Mouse (Mus musculus): ENCODE results near the gene Lbx2. TPM values are rescaled to one million over a fixed set of nuclear protein-coding genes. Genes with fewer than 3 reads are reported as not detected.

The Lbx2 gene
- polyA plus RNA-seq, 2 experiments, result 0.46 TPM; not detected in 1

DNA sequence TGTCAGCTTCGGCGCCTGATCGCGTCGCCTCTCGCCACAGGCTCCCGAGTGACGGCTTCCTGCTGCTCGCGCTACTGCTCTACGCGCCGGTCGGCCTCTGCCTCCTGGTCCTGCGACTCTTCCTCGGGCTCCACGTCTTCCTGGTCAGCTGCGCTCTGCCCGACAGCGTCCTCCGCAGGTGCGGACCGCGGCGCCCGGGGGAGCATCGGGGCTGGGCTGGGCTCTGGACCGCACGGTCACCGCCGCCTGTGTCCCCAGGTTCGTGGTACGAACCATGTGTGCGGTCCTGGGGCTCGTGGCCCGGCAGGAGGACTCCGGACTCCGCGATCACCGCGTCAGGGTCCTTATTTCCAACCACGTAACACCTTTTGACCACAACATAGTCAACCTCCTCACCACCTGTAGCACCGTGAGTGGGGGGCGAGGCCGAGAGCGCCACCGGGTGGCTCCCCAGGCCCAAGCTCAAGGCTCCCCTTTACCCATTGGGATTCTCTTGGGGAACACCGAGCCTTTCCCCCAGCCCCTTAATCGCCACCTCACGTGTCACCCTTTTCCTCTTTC, 31.2 kb upstream of the Lbx2 start, which contains the start of gene Htra2:
Gene Htra2 (minus strand): TSS at position 403 of the 561 bp plus-strand sequence.
- Histone ChIP-seq H3K36me3 (replicated peaks; ENCODE audit: control insufficient read depth, insufficient read depth, low read depth) (peaks cover 42% of the 10 kb centered on the region), H3K4me1 (replicated peaks; ENCODE audit: control insufficient read depth in 2 of 2, insufficient read depth in 2 of 2, low read length in 1 of 2) (peaks cover 14 to 20% of the 10 kb centered on the region in 2 experiments), H3K9me3 (ENCODE audit: control insufficient read depth, low read length) (no peaks in the 10 kb centered on the region), H3K4me3 (ENCODE audit: insufficient read depth in 1 of 2, low read depth in 2 of 2, low read length in 2 of 2) (peak within 1 kb of the TSS; percentile 82 to 91), H3K27ac (peak within 1 kb of the TSS; percentile 72), H3K4me2 (ENCODE audit: low read depth) (peak within 1 kb of the TSS; percentile 97), H3K27me3 (ENCODE audit: control insufficient read depth, insufficient read depth, low read length) (no peaks in the 10 kb centered on the region), H3K9ac (replicated peaks) (peak within 1 kb of the TSS; percentile 98)
- TF ChIP-seq EP300 (IDR thresholded peaks at IDR 0.05; ENCODE audit: low read depth), result no peak
- TF ChIP-seq CTCF (IDR thresholded peaks at IDR 0.05; ENCODE audit: low read depth), result peak; percentile 75
- ATAC-seq (ENCODE audit: insufficient read depth) (peak; percentile 21), DNase-seq (ENCODE audit: low read depth in 3 of 3, low spot score in 3 of 3) (no peak)
- under 1% methylated on average over 50 of the region's 50 CpGs for WGBS (ENCODE audit: insufficient replicate concordance)

DNA sequence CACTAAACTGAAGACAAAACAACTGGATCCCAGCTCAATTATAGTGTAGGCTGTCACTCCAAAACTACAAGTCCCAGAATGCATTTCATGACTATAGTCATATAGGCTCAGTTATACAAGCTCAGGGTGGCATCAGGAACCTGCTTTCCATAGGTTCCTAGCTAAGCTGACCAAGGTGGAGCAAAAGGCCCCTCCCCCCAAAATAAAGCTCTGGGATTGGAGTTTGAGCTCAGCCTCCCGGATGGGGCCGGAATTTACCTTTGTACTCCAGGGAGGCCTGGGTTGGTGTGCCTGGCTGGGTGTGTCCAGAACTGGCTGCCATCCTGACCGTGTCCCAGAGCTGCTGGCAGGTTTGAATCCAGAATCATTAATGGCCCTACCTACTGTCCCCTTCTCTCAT, 28.4 kb upstream of the Lbx2 start, which contains the start of gene Dqx1:
Gene Dqx1 (plus strand): TSS at position 55 of the 400 bp plus-strand sequence.
- ATAC-seq (ENCODE audit: insufficient read depth), result no peak
- Histone ChIP-seq H3K4me1 (replicated peaks; ENCODE audit: control insufficient read depth in 2 of 2, insufficient read depth in 2 of 2, low read length in 1 of 2) (peaks cover 10 to 16% of the 10 kb centered on the region in 2 experiments), H3K27me3 (ENCODE audit: control insufficient read depth, insufficient read depth, low read length) (peaks cover 2% of the 10 kb centered on the region; the same call in 1 of the 2 replicates), H3K9me3 (ENCODE audit: control insufficient read depth, low read length) (no peaks in the 10 kb centered on the region), H3K4me3 (ENCODE audit: insufficient read depth in 1 of 2, low read depth in 2 of 2, low read length in 2 of 2) (peak within 1 kb of the TSS; percentile 33 to 39), H3K9ac (replicated peaks) (no peak within 1 kb of the TSS), H3K4me2 (ENCODE audit: low read depth) (peak within 1 kb of the TSS; percentile 45), H3K27ac (no peak within 1 kb of the TSS), H3K36me3 (replicated peaks; ENCODE audit: control insufficient read depth, insufficient read depth, low read depth) (peaks cover 23% of the 10 kb centered on the region)
- DNase-seq (ENCODE audit: low read depth in 3 of 3, low spot score in 3 of 3), result peak in 2 of 3 experiments; percentile 43 to 46
- WGBS (ENCODE audit: insufficient replicate concordance), result 82% methylated on average over 3 of the region's 3 CpGs
- TF ChIP-seq EP300 (IDR thresholded peaks at IDR 0.05; ENCODE audit: low read depth), result no peak
- TF ChIP-seq CTCF (IDR thresholded peaks at IDR 0.05; ENCODE audit: low read depth), result no peak

DNA sequence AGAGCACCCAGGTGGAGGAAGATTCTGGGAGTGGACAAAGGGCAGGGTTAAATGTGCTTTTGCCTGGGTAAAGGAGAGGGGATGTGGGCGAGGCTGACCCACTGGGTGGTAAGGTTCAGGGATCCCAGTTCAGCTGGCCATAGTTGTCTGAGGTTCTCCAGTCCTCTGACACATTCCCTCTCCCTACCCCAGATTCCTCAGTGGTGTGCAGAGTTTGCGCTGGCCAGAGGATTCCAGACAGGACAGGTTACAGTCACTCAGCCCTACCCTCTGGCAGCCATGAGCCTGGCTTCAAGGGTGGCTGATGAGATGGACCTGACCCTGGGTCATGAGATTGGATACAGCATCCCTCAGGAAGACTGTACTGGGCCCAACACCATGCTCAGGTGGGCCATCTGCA, 27.4 kb upstream of the Lbx2 start:
- WGBS (ENCODE audit: insufficient replicate concordance), result 81% methylated on average over 2 of the region's 2 CpGs
- Histone ChIP-seq H3K9me3 (ENCODE audit: control insufficient read depth, low read length) (no peaks in the 10 kb centered on the region), H3K27me3 (ENCODE audit: control insufficient read depth, insufficient read depth, low read length) (peaks cover 11% of the 10 kb centered on the region), H3K9ac (replicated peaks) (no peak overlapping the region), H3K27ac (no peak overlapping the region), H3K36me3 (replicated peaks; ENCODE audit: control insufficient read depth, insufficient read depth, low read depth) (peaks cover 23% of the 10 kb centered on the region), H3K4me1 (replicated peaks; ENCODE audit: control insufficient read depth in 2 of 2, insufficient read depth in 2 of 2, low read length in 1 of 2) (peaks cover 7 to 11% of the 10 kb centered on the region in 2 experiments), H3K4me3 (ENCODE audit: insufficient read depth in 1 of 2, low read depth in 2 of 2, low read length in 2 of 2) (peak overlapping the region; percentile 33 to 39; a peak in 2 of 4 replicates), H3K4me2 (ENCODE audit: low read depth) (peak overlapping the region; percentile 45)
- DNase-seq (ENCODE audit: low read depth in 3 of 3, low spot score in 3 of 3) (no peak), ATAC-seq (ENCODE audit: insufficient read depth) (no peak)
- TF ChIP-seq EP300 (IDR thresholded peaks at IDR 0.05; ENCODE audit: low read depth) (no peak), CTCF (IDR thresholded peaks at IDR 0.05; ENCODE audit: low read depth) (no peak)

DNA sequence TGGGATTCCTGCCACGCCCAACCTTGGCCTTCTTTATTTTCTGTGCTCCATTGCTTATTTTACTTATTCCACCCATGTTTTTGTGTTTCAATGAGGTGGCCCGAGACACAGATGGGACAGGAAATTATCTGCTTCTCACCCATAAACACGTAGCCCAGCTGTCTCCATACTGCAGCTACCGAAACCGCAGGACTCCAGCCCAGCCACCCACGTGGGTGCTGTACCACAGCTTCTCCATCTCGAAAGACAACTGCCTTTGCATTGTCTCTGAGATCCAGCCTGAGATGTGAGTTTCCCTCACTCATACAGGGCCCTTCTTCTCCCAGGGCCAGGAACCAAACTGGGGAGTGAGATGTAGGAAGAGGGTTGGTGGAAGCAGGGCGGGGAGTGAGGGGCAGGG, 20.2 kb upstream of the Lbx2 start:
- 29% methylated on average over 8 of the region's 8 CpGs for WGBS (ENCODE audit: insufficient replicate concordance)

DNA sequence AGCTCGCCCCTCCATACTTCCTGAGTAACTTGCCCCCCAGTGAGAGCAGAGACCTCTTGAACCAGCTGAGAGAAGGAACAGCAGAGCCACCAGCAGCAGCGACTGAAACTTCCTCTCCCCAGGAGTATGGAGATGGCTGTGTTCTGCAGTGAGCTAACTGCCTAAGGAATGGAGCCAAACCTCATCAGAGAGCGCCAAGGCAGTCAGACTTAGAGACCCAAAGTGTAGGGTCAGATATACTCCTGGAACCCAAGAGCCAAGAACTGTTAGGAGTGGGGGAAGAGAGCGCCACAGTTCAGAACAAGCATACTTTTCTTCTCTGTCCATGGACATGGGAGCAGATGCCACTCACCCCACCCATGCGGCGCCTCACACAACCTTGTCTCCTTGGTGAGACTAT, 19.7 kb upstream of the Lbx2 start:
- 27% methylated on average over 6 of the region's 6 CpGs for WGBS (ENCODE audit: insufficient replicate concordance)

More for the DNA sequence above, 20.2 kb upstream of the Lbx2 start:
- TF ChIP-seq CTCF (IDR thresholded peaks at IDR 0.05; ENCODE audit: low read depth) (no peak), EP300 (IDR thresholded peaks at IDR 0.05; ENCODE audit: low read depth) (no peak)
- Histone ChIP-seq H3K27ac (no peak overlapping the region), H3K4me2 (ENCODE audit: low read depth) (no peak overlapping the region), H3K27me3 (ENCODE audit: control insufficient read depth, insufficient read depth, low read length) (peaks cover 84% of the 10 kb centered on the region), H3K4me3 (ENCODE audit: insufficient read depth in 1 of 2, low read depth in 2 of 2, low read length in 2 of 2) (no peak overlapping the region), H3K9ac (replicated peaks) (no peak overlapping the region), H3K9me3 (ENCODE audit: control insufficient read depth, low read length) (no peaks in the 10 kb centered on the region), H3K36me3 (replicated peaks; ENCODE audit: control insufficient read depth, insufficient read depth, low read depth) (no peaks in the 10 kb centered on the region), H3K4me1 (replicated peaks; ENCODE audit: control insufficient read depth in 2 of 2, insufficient read depth in 2 of 2, low read length in 1 of 2) (no peaks in the 10 kb centered on the region)
- DNase-seq (ENCODE audit: low read depth in 3 of 3, low spot score in 3 of 3) (no peak), ATAC-seq (ENCODE audit: insufficient read depth) (no peak)

More for the DNA sequence above, 19.7 kb upstream of the Lbx2 start:
- Histone ChIP-seq H3K27me3 (ENCODE audit: control insufficient read depth, insufficient read depth, low read length) (peaks cover 88% of the 10 kb centered on the region), H3K36me3 (replicated peaks; ENCODE audit: control insufficient read depth, insufficient read depth, low read depth) (no peaks in the 10 kb centered on the region), H3K4me3 (ENCODE audit: insufficient read depth in 1 of 2, low read depth in 2 of 2, low read length in 2 of 2) (no peak overlapping the region), H3K4me2 (ENCODE audit: low read depth) (no peak overlapping the region), H3K9me3 (ENCODE audit: control insufficient read depth, low read length) (no peaks in the 10 kb centered on the region), H3K27ac (no peak overlapping the region), H3K9ac (replicated peaks) (no peak overlapping the region), H3K4me1 (replicated peaks; ENCODE audit: control insufficient read depth in 2 of 2, insufficient read depth in 2 of 2, low read length in 1 of 2) (no peaks in the 10 kb centered on the region)
- DNase-seq (ENCODE audit: low read depth in 3 of 3, low spot score in 3 of 3), result no peak
- no peak for ATAC-seq (ENCODE audit: insufficient read depth)
- TF ChIP-seq EP300 (IDR thresholded peaks at IDR 0.05; ENCODE audit: low read depth), result no peak
- TF ChIP-seq CTCF (IDR thresholded peaks at IDR 0.05; ENCODE audit: low read depth), result no peak
